Mouse (Mus musculus) hindbrain, embryonic 12.5 days (tissue): ENCODE data around the gene Tcp11. TPM values are rescaled to one million over a fixed set of nuclear protein-coding genes. Genes with fewer than 3 reads are reported as not detected.

Source experiments
- ATAC-seq: fragments of 200-750 bp; cut with Nextera tagmentation; 2 replicates; pipeline ENCODE4 v1.8.0; 2017; ENCODE audit warnings: moderate TSS enrichment; ENCODE audit not compliant: low FRiP score
- H3K27ac ChIP-seq: fragments of 300-500 bp; sonication (generic); 2 replicates; pipeline ENCODE4 v1.5.1; 2016; ENCODE audit warnings: mild to moderate bottlenecking
- H3K27me3 ChIP-seq: fragments of 300-500 bp; sonication (generic); 2 replicates; pipeline ENCODE4 v1.6.1; 2016; ENCODE audit warnings: mild to moderate bottlenecking
- H3K36me3 ChIP-seq: fragments of 300-500 bp; sonication (generic); 2 replicates; pipeline ENCODE4 v1.6.1; 2016; ENCODE audit warnings: mild to moderate bottlenecking
- H3K4me1 ChIP-seq: fragments of 300-500 bp; sonication (generic); 2 replicates; pipeline ENCODE4 v1.6.1; 2016
- H3K4me2 ChIP-seq: fragments of 300-500 bp; sonication (generic); replicated peaks from 2 replicates; pipeline ENCODE4 v1.6.1; 2016; ENCODE audit warnings: mild to moderate bottlenecking
- H3K4me3 ChIP-seq: fragments of 300-500 bp; sonication (generic); 2 replicates; pipeline ENCODE4 v1.5.1; 2016; ENCODE audit warnings: mild to moderate bottlenecking
- H3K9ac ChIP-seq: fragments of 300-500 bp; sonication (generic); 2 replicates; pipeline ENCODE4 v1.6.1; 2016; ENCODE audit warnings: mild to moderate bottlenecking, moderate library complexity
- H3K9me3 ChIP-seq: fragments of 300-500 bp; sonication (generic); replicated peaks from 2 replicates; pipeline ENCODE4 v1.6.1; 2016; ENCODE audit warnings: mild to moderate bottlenecking
- WGBS: fragments of 180-500 bp; shearing (Covaris S2); methylation state at CpG from one replicate; pipeline ENCODE4 v1.1.7; 2016; 5-methylcytosine and 5-hydroxymethylcytosine counted together
- polyA plus RNA-seq: library from polyadenylated mRNA; unstranded; fragments of >200 nt; fragmentation: Nextera tagmentation; extraction: Ambion mirVana; gene quantifications from 2 replicates; pipeline ENCODE4 v1.2.1, GENCODE M21; 2016

Tcp11 gene
- polyA plus RNA-seq, 1 experiment from 2014 or later, result 1.9 TPM

DNA sequence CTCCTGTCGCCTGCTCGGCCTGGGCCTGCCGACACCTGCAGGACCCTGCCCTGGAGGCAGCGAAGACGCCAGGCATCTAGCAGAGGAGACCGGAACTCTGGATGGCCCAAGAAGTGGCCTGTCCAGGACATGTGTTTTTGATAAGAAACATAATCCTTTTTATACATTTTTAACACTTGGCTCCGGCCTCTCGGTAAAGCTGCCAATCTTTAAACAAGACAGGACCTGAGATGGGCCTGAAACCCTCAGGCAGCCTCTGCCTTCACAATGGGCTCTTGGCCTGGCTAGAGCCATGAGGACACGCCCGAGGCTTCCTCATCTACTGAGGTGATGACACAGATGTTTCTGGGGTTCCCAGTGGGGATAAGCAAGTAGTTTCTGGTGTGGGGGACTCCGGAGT is 19.8 kb downstream of the Tcp11 start:
- Histone ChIP-seq H3K27me3 (no peaks in the 10 kb centered on the region), H3K9me3 (no peaks in the 10 kb centered on the region), H3K4me2 (no peak overlapping the region), H3K9ac (no peak overlapping the region), H3K4me1 (peaks cover 6% of the 10 kb centered on the region), H3K36me3 (peaks cover 44% of the 10 kb centered on the region), H3K4me3 (no peak overlapping the region), H3K27ac (0 out of 2 replicates have a peak overlapping the region, but pooled peaks have one; percentile 19)
- 81% methylated on average over 11 of the region's 11 CpGs for WGBS
- no peak for ATAC-seq

DNA sequence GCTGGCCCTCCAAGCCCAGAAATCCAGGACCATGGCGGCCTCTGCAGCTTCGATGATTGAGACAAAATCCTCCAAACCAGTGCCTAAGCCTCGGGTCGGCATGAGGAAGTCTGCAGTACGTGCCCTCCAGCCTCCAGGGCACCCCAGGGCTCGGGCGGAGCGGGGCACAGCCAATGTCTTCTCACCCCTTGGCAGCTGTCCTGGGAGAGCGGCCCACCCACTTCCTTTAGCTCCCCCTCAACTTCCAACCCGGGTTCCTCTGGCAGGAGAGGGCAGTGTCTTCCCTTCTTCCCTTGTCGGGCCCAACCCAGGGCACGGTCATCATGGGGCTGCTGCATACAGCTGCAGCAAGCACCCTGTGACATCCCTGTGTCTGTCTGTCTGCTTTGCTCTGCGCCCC is 22.1 kb downstream of the Tcp11 start:
- Histone ChIP-seq H3K27me3 (no peaks in the 10 kb centered on the region), H3K9me3 (no peaks in the 10 kb centered on the region), H3K36me3 (peaks cover 64% of the 10 kb centered on the region), H3K9ac (no peak overlapping the region), H3K27ac (no peak overlapping the region), H3K4me3 (no peak overlapping the region), H3K4me2 (no peak overlapping the region), H3K4me1 (peaks cover 6% of the 10 kb centered on the region)
- 90% methylated on average over 13 of the region's 13 CpGs for WGBS
- no peak for ATAC-seq

DNA sequence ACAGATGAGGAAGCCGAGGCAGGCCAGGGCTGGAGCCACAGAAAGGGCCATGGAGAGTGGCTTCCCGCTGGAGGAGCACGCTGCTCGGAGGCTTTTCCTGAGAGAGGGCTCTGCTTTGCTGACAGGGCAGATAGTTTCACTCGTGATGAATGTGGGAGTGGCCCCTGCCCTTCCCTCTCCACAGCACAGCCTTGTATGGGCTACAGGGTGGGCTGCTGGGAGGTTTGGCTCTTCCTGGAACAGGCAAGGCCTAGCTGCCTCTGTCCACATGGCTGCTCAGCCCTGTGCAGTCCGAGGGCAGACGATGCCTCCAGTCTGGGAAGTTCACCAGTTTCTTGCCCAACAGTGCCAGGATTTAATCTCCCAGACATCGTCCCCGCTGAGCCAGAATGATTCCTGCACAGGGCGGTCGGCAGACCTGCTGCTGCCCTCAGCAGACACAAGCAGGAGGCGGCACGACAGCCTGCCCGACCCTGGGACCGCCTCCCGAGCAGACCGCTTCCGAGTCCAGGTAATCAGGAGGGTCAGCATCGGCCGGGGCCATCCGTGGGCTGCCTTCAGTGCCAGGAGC is 28.1 kb downstream of the Tcp11 start:
- Histone ChIP-seq H3K36me3 (peaks cover 56% of the 10 kb centered on the region), H3K27me3 (no peaks in the 10 kb centered on the region), H3K4me2 (no peak overlapping the region), H3K27ac (no peak overlapping the region), H3K9ac (no peak overlapping the region), H3K4me3 (no peak overlapping the region), H3K4me1 (no peaks in the 10 kb centered on the region), H3K9me3 (no peaks in the 10 kb centered on the region)
- 86% methylated on average over 21 of the region's 21 CpGs for WGBS
- no peak for ATAC-seq

DNA sequence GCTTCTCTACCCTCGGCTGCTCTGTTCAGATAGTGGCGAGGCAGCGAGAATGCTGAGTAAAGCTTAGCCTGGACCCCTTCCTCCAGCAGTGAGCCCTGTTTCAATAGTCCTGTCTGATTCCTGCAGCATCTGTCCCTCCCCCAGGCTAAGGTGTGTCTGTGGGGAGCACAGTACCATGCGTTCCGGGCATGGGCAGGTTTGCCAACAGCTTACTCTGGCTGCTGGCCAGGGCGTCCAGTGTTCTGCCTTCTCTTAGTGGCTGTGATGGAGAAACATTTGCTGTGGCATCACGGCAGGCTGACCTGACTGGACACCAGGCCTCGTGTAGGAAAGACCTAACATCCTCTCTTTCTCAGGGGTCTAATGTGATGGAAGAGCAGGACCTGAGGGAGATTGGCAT is 30.2 kb downstream of the Tcp11 start:
- Histone ChIP-seq H3K27ac (no peak overlapping the region), H3K36me3 (peaks cover 54% of the 10 kb centered on the region), H3K4me3 (no peak overlapping the region), H3K4me1 (no peaks in the 10 kb centered on the region), H3K4me2 (no peak overlapping the region), H3K27me3 (no peaks in the 10 kb centered on the region), H3K9me3 (no peaks in the 10 kb centered on the region), H3K9ac (no peak overlapping the region)
- WGBS, result 86% methylated on average over 8 of the region's 8 CpGs
- no peak for ATAC-seq

DNA sequence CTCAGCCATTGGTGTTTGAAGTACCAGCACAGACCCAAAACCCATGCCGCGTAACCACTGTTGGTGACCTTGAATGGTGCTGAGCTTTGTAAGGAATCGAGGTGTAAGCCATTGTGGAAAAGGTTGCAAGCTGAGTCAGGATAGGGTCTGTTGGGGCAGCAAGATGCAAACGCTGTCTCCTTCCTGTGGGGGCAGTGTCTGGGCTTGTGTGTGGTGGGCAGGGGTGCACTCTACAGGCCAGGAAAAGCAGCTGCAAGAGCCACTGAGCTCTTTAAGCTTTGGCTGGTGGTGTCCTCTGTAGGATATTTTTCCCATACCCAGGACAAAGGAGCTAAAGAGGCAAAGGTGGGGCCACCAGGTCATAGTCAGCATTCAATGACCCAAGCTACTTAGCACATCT is 32.0 kb downstream of the Tcp11 start:
- H3K4me3 ChIP-seq, result no peak overlapping the region
- H3K36me3 ChIP-seq, result peaks cover 42% of the 10 kb centered on the region
- H3K4me1 ChIP-seq, result peaks cover 9% of the 10 kb centered on the region
- no peaks in the 10 kb centered on the region for H3K27me3 ChIP-seq
- 50% methylated on average over 4 of the region's 4 CpGs for WGBS
- H3K4me2 ChIP-seq, result no peak overlapping the region
- no peaks in the 10 kb centered on the region for H3K9me3 ChIP-seq
- no peak overlapping the region; the same call in 1 of the 2 replicates for H3K27ac ChIP-seq
- H3K9ac ChIP-seq, result no peak overlapping the region
- ATAC-seq, result 0 out of 2 replicates have a peak, but pooled peaks have one; percentile 55

DNA sequence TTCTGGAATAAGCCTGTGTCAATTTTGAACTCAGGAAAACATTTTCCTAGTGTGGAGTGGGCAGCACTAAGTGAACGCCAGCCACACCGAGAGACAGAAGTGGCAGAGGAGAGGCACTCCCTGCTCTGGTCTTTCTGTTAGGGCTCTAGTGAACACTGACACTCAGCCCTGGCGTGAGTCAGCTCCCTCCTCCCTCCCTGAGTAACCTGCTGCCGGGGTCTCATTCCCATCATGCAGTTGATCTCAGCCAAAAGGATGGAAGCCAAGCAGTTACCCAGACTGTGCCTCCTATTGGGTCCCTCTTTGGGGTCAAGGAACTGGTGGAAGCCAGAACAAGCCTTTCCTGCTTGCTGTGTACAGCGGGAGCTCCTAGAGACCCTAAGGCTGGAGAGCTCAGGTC is 32.9 kb downstream of the Tcp11 start:
- ATAC-seq, result no peak
- Histone ChIP-seq H3K27ac (no peak overlapping the region), H3K4me2 (no peak overlapping the region), H3K4me3 (no peak overlapping the region), H3K27me3 (no peaks in the 10 kb centered on the region), H3K9ac (no peak overlapping the region), H3K4me1 (peaks cover 18% of the 10 kb centered on the region), H3K9me3 (no peaks in the 10 kb centered on the region), H3K36me3 (peaks cover 33% of the 10 kb centered on the region)
- WGBS, result 76% methylated on average over 5 of the region's 5 CpGs

DNA sequence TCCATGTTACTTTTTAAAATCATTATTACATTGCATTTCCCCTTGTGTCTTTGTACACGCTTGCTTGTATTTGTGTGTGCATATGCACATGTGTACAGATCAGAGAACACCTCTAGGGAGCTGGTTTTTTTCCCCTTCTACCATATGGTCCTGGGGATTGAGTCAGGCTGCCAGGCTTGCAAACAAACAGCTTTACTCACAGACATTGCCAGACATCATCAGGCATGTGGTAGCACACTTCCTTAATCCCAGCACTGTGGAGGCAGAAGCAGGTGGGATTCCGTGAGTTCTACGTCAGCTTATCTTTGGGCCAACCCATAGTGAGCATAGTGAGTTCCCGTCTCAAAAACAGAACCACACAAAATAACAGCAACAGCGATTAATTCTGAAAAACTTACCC is 33.4 kb downstream of the Tcp11 start:
- H3K9ac ChIP-seq, result no peak overlapping the region
- peaks cover 29% of the 10 kb centered on the region for H3K36me3 ChIP-seq
- ATAC-seq, result no peak
- WGBS, result 93% methylated on average over 5 of the region's 5 CpGs
- peaks cover 23% of the 10 kb centered on the region for H3K4me1 ChIP-seq
- H3K4me2 ChIP-seq, result no peak overlapping the region
- no peak overlapping the region for H3K27ac ChIP-seq
- no peaks in the 10 kb centered on the region for H3K27me3 ChIP-seq
- no peaks in the 10 kb centered on the region for H3K9me3 ChIP-seq
- no peak overlapping the region for H3K4me3 ChIP-seq

DNA sequence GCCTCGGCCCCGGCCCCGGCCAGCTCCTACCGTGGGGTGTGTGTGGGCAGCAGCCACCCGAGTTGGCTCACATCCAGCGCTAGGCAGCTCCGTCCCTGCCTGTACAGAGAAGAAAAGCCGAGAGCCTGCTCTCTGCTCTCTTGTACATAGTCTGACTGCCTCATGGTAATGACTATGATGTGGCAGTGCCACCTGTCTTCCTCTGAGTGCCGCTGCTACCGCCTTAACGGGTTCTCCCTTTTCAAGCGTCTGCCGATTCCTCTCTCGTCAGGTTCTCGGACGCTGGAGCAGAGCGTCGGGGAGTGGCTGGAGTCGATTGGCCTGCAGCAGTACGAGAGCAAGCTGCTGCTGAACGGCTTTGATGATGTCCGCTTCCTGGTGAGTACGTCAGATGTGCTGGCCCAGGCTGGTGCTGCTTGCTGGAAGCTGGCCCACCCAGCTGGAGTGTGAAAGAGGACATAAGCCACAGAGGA is 38.1 kb downstream of the Tcp11 start:
- peak; percentile 66 for ATAC-seq
- Histone ChIP-seq H3K36me3 (peaks cover 14% of the 10 kb centered on the region), H3K9ac (peak overlapping the region; percentile 67), H3K27me3 (no peaks in the 10 kb centered on the region), H3K4me1 (peaks cover 52% of the 10 kb centered on the region), H3K4me3 (peak overlapping the region; percentile 37), H3K9me3 (no peaks in the 10 kb centered on the region), H3K27ac (peak overlapping the region; percentile 90), H3K4me2 (peak overlapping the region; percentile 55)
- 44% methylated on average over 23 of the region's 23 CpGs for WGBS

DNA sequence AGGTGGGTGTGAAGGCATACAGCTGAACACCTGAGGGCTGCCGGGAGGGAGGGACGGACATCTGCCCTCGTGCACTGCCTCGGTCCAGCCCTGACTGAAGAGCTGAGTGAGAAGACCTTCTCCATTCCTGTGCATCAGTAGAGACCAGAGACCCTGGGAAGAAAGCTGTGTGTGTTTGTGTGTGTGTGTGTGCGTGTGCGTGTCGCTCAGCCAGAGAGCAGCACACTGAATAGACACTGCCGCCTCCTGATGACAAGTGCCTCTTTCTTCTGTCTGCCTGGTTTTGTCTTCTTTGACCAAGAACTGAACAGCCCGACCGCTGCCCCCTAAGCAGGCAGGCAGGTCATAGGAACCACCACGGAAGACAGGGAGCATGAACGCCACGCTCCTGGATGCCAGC is 39.1 kb downstream of the Tcp11 start:
- WGBS, result 54% methylated on average over 13 of the region's 13 CpGs
- Histone ChIP-seq H3K9me3 (no peaks in the 10 kb centered on the region), H3K36me3 (peaks cover 14% of the 10 kb centered on the region; the same call in 1 of the 2 replicates), H3K4me2 (peak overlapping the region; percentile 55), H3K9ac (peak overlapping the region; percentile 67), H3K27ac (peak overlapping the region; percentile 90), H3K4me1 (peaks cover 62% of the 10 kb centered on the region), H3K4me3 (peak overlapping the region; percentile 37), H3K27me3 (no peaks in the 10 kb centered on the region)
- ATAC-seq, result no peak

DNA sequence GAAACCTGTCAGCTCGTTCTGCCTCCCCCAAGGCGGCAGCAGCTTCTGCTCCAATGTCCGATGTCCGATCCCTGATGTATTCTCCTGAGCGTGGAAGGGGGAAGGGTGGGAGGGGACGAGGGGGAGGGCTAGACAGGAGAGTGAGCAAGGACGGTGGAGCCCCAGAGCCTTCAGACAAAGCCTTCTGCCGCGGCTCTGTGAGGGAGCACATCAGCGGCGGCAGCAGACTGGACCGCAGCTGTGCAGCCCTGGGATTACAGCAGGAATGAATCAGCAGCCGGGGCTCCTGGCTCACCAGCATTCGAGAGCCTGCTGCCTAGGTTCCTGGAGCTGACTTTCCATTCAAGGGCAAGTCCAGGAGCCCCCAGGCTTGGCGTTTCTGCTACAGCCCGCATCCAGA is 39.8 kb downstream of the Tcp11 start:
- Histone ChIP-seq H3K27ac (peak overlapping the region; percentile 90), H3K27me3 (no peaks in the 10 kb centered on the region), H3K4me1 (peaks cover 67% of the 10 kb centered on the region), H3K36me3 (peaks cover 17% of the 10 kb centered on the region; the same call in 1 of the 2 replicates), H3K4me3 (peak overlapping the region; percentile 37), H3K9ac (peak overlapping the region; percentile 67), H3K4me2 (peak overlapping the region; percentile 55), H3K9me3 (no peaks in the 10 kb centered on the region)
- 14% methylated on average over 16 of the region's 16 CpGs for WGBS
- peak; percentile 73 for ATAC-seq

DNA sequence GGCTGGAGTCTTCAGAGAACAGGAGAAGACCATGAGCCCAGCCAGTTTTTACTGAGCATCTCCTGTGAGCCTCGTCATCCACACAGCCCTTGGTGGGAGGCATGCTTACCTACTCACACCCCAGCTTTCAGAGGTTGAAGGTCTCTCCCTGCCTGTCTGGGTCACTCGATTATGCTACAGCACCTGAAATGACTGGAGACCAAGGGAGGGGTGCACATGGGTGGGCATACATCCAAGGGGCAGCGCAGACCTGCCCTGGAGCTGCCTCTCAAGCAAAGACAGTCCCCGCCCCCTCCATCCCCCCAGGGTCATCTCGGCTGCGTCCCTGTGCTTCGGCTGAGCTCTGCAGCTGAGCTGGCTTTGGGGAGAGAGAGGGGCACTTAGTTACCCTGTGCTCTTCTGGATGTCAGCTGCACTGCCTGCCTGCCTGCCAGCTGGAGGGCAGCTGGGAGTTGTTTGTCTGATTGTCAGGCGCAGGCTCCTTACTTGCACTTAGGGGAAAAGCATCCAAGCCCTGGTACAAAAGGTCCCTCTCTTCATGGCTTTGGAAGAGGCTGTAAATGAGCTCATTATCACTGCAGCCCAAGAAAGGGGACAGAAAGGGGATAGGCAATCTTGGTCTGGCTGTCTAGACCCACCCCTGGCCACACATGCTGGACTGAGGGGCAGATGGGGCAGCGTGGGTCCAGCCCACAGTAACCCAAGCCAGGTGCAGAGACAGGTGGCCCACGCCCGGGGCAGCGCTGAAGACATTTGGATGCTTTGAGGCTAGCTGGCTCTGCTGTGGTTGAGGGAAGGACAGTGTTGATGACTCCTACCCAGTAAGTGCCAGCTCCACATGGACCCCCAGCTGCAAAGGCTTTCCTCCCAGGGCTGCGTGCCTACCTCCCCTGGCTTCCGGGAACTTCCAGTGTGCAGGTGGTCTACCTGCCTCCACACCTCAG is 43.4 kb downstream of the Tcp11 start:
- Histone ChIP-seq H3K27ac (peak overlapping the region; percentile 86), H3K9me3 (no peaks in the 10 kb centered on the region), H3K4me2 (0 out of 2 replicates have a peak overlapping the region, but pooled peaks have one; percentile 3), H3K4me3 (no peak overlapping the region), H3K4me1 (peaks cover 65% of the 10 kb centered on the region), H3K27me3 (no peaks in the 10 kb centered on the region), H3K9ac (no peak overlapping the region), H3K36me3 (peaks cover 18% of the 10 kb centered on the region; the same call in 1 of the 2 replicates)
- 59% methylated on average over 14 of the region's 14 CpGs for WGBS
- peak; percentile 54 for ATAC-seq

DNA sequence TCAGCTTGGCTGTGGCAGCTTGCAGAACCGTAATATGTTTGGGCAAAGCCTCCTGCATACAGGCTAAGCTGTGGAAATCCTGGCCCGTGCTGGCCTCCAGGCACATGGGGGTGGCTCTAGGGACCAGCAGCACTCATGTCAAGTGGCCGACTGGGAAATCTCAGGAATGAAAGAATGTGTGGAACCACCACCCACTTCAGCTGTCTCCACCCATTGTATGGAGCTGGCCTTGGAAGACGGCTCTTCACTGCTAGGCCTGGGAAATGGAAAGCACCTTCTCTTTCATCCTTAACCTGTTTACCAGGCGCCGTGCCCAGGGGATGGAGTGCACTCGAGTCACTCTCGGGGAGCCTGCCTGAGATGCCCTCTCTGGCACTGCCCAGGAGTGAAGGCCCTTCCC is 45.5 kb downstream of the Tcp11 start:
- Histone ChIP-seq H3K27ac (no peak overlapping the region), H3K4me3 (no peak overlapping the region), H3K4me1 (peaks cover 59% of the 10 kb centered on the region), H3K9me3 (no peaks in the 10 kb centered on the region), H3K4me2 (no peak overlapping the region), H3K36me3 (peaks cover 20% of the 10 kb centered on the region; the same call in 1 of the 2 replicates), H3K9ac (no peak overlapping the region), H3K27me3 (no peaks in the 10 kb centered on the region)
- ATAC-seq, result no peak
- WGBS, result 81% methylated on average over 8 of the region's 8 CpGs
